Mouse (Mus musculus) brain, embryonic 14.5 days (tissue): ENCODE measurements at regions not wholly inside any gene's neighbourhood (a gene's known extent, or its start where the extent isn't known, plus 50 kb on each side); places are given as distances from the start of the nearest gene placed in this dataset.

Experiments used
- CTCF ChIP-seq: fragments of 200-500 bp; IDR thresholded peaks from 2 replicates; pipeline ENCODE4 v1.5.1; 2012; ENCODE audit warnings: inconsistent platforms, mild to moderate bottlenecking, moderate library complexity, borderline replicate concordance; ENCODE audit not compliant: insufficient read depth, insufficient read length; ENCODE audit errors: extremely low read depth
- POLR2A ChIP-seq: fragments of 200-500 bp; IDR thresholded peaks from 2 replicates; pipeline ENCODE4 v1.6.1; 2012; ENCODE audit warnings: mild to moderate bottlenecking, inconsistent platforms, borderline replicate concordance; ENCODE audit not compliant: poor library complexity, insufficient read depth, insufficient read length, severe bottlenecking; ENCODE audit errors: extremely low read depth

DNA sequence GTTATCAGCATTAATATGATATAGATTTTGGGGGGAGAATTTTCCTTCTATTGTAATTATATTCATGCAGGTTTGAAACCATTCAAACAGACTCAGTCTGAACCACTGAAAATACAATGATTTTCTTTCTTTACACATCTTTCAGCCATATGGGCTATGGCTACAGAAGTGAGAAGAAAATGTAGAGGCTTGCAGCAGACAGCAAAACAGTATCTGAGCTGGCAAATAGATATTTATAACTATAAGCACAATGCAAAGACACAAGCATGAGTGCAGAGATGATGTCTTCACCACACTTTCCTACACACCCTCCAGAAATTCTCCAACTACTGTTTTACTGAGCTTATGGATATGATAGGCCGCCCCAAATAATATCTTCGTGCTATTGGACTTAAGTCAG, 92.6 kb upstream of the Klf6 start:
- TF ChIP-seq CTCF, result no peak
- no peak for TF ChIP-seq POLR2A
